Mouse (Mus musculus): ENCODE data around the gene Nckipsd. TPM values are rescaled to one million over a fixed set of nuclear protein-coding genes. Genes with fewer than 3 reads are reported as not detected.

Nckipsd gene
- polyA plus RNA-seq, 1 experiment from 2014 or later: 6.8 TPM

GRCm38 (mm10) chr9:108827454-108827853 lies 19.3 kb downstream of the Nckipsd start:
- ATAC-seq: no peak; the same call in 1 of the 2 replicates
- 6% methylated on average over 34 of the region's 34 CpGs for WGBS
- no peak overlapping the region for H3K27ac ChIP-seq (ENCODE audit: low read depth, low read length)
- H3K4me1 ChIP-seq (replicated peaks; ENCODE audit: control insufficient read depth, insufficient read depth, low read length): 0 out of 2 replicates have a peak, but pooled peaks cover 9% of the 10 kb centered on the region
- peak overlapping the region; percentile 34 for H3K4me3 ChIP-seq (ENCODE audit: low read depth, low read length)
- no peaks in the 10 kb centered on the region for H3K9me3 ChIP-seq (ENCODE audit: control insufficient read depth)
- no peaks in the 10 kb centered on the region for H3K36me3 ChIP-seq (ENCODE audit: control insufficient read depth, insufficient read depth)
- no peak overlapping the region for H3K9ac ChIP-seq (ENCODE audit: low read depth, low read length)
- peak; percentile 38; the same call in 1 of the 2 replicates for TF ChIP-seq CTCF (IDR thresholded peaks at IDR 0.05; ENCODE audit: low read depth)
- peak overlapping the region; percentile 73 for H3K4me2 ChIP-seq (replicated peaks; ENCODE audit: low read depth)
- H3K27me3 ChIP-seq (replicated peaks; ENCODE audit: control insufficient read depth, insufficient read depth, low read length): peaks cover 87% of the 10 kb centered on the region

GRCm38 (mm10) chr9:108827906-108828305 lies 19.7 kb downstream of the Nckipsd start:
- no peak overlapping the region for H3K27ac ChIP-seq (ENCODE audit: low read depth, low read length)
- peak overlapping the region; percentile 34 for H3K4me3 ChIP-seq (ENCODE audit: low read depth, low read length)
- no peak overlapping the region for H3K9ac ChIP-seq (ENCODE audit: low read depth, low read length)
- H3K4me2 ChIP-seq (replicated peaks; ENCODE audit: low read depth): peak overlapping the region; percentile 73
- H3K9me3 ChIP-seq (ENCODE audit: control insufficient read depth): no peaks in the 10 kb centered on the region
- no peaks in the 10 kb centered on the region for H3K36me3 ChIP-seq (ENCODE audit: control insufficient read depth, insufficient read depth)
- peaks cover 12% of the 10 kb centered on the region; the same call in 1 of the 2 replicates for H3K4me1 ChIP-seq (replicated peaks; ENCODE audit: control insufficient read depth, insufficient read depth, low read length)
- 62% methylated on average over 18 of the region's 18 CpGs for WGBS
- H3K27me3 ChIP-seq (replicated peaks; ENCODE audit: control insufficient read depth, insufficient read depth, low read length): peaks cover 91% of the 10 kb centered on the region
- no peak for ATAC-seq
- no peak for TF ChIP-seq CTCF (IDR thresholded peaks at IDR 0.05; ENCODE audit: low read depth)

- peaks cover 59% of the 10 kb centered on the region for H3K27me3 ChIP-seq (replicated peaks; ENCODE audit: control insufficient read depth, insufficient read depth, low read length)
- H3K4me3 ChIP-seq (ENCODE audit: low read depth, low read length): peak overlapping the region; percentile 43
- no peak overlapping the region for H3K9ac ChIP-seq (ENCODE audit: low read depth, low read length)
- no peak for TF ChIP-seq CTCF (IDR thresholded peaks at IDR 0.05; ENCODE audit: low read depth)
- peak overlapping the region; percentile 96 for H3K4me2 ChIP-seq (replicated peaks; ENCODE audit: low read depth)
- no peaks in the 10 kb centered on the region for H3K9me3 ChIP-seq (ENCODE audit: control insufficient read depth)
- H3K27ac ChIP-seq (ENCODE audit: low read depth, low read length): no peak overlapping the region
- ATAC-seq: no peak
- H3K36me3 ChIP-seq (ENCODE audit: control insufficient read depth, insufficient read depth): no peaks in the 10 kb centered on the region
- 3% methylated on average over 23 of the region's 23 CpGs for WGBS
- H3K4me1 ChIP-seq (replicated peaks; ENCODE audit: control insufficient read depth, insufficient read depth, low read length): peaks cover 12% of the 10 kb centered on the region; the same call in 1 of the 2 replicates
These were observed 23.5 kb downstream of the Nckipsd start for GRCm38 (mm10) chr9:108831637-108832036.

GRCm38 (mm10) chr9:108832390-108833108 lies 24.4 kb downstream of the Nckipsd start:
- H3K27me3 ChIP-seq (replicated peaks; ENCODE audit: control insufficient read depth, insufficient read depth, low read length): peaks cover 52% of the 10 kb centered on the region
- ATAC-seq: peak; percentile 97
- no peaks in the 10 kb centered on the region for H3K9me3 ChIP-seq (ENCODE audit: control insufficient read depth)
- peak overlapping the region; percentile 43 for H3K4me3 ChIP-seq (ENCODE audit: low read depth, low read length)
- H3K36me3 ChIP-seq (ENCODE audit: control insufficient read depth, insufficient read depth): no peaks in the 10 kb centered on the region
- H3K9ac ChIP-seq (ENCODE audit: low read depth, low read length): no peak overlapping the region
- no peak for TF ChIP-seq CTCF (IDR thresholded peaks at IDR 0.05; ENCODE audit: low read depth)
- peaks cover 9% of the 10 kb centered on the region; the same call in 1 of the 2 replicates for H3K4me1 ChIP-seq (replicated peaks; ENCODE audit: control insufficient read depth, insufficient read depth, low read length)
- H3K4me2 ChIP-seq (replicated peaks; ENCODE audit: low read depth): peak overlapping the region; percentile 96
- 5% methylated on average over 46 of the region's 46 CpGs for WGBS
- no peak overlapping the region for H3K27ac ChIP-seq (ENCODE audit: low read depth, low read length)

- peak; percentile 91 for ATAC-seq
These were observed 34.8 kb downstream of the Nckipsd start for GRCm38 (mm10) chr9:108842989-108843388.

GRCm38 (mm10) chr9:108845390-108845789 lies 37.2 kb downstream of the Nckipsd start:
- Histone ChIP-seq H3K4me3 (ENCODE audit: low read depth, low read length) (no peak overlapping the region), H3K4me1 (replicated peaks; ENCODE audit: control insufficient read depth, insufficient read depth, low read length) (no peaks in the 10 kb centered on the region), H3K9me3 (ENCODE audit: control insufficient read depth) (no peaks in the 10 kb centered on the region), H3K9ac (ENCODE audit: low read depth, low read length) (no peak overlapping the region), H3K27ac (ENCODE audit: low read depth, low read length) (no peak overlapping the region), H3K36me3 (ENCODE audit: control insufficient read depth, insufficient read depth) (no peaks in the 10 kb centered on the region), H3K27me3 (replicated peaks; ENCODE audit: control insufficient read depth, insufficient read depth, low read length) (no peaks in the 10 kb centered on the region), H3K4me2 (replicated peaks; ENCODE audit: low read depth) (no peak overlapping the region)
- 76% methylated on average over 5 of the region's 5 CpGs for WGBS
- no peak for ATAC-seq
- no peak for TF ChIP-seq CTCF (IDR thresholded peaks at IDR 0.05; ENCODE audit: low read depth)

More at GRCm38 (mm10) chr9:108842989-108843388, 34.8 kb downstream of the Nckipsd start:
- H3K36me3 ChIP-seq (ENCODE audit: control insufficient read depth, insufficient read depth): no peaks in the 10 kb centered on the region
- no peaks in the 10 kb centered on the region for H3K27me3 ChIP-seq (replicated peaks; ENCODE audit: control insufficient read depth, insufficient read depth, low read length)
- no peak overlapping the region for H3K9ac ChIP-seq (ENCODE audit: low read depth, low read length)
- TF ChIP-seq CTCF (IDR thresholded peaks at IDR 0.05; ENCODE audit: low read depth): peak; percentile 84
- H3K9me3 ChIP-seq (ENCODE audit: control insufficient read depth): no peaks in the 10 kb centered on the region
- H3K27ac ChIP-seq (ENCODE audit: low read depth, low read length): no peak overlapping the region
- 7% methylated on average over 14 of the region's 14 CpGs for WGBS
- no peak overlapping the region for H3K4me3 ChIP-seq (ENCODE audit: low read depth, low read length)
- H3K4me1 ChIP-seq (replicated peaks; ENCODE audit: control insufficient read depth, insufficient read depth, low read length): no peaks in the 10 kb centered on the region
- peak overlapping the region; percentile 21; the same call in 1 of the 2 replicates for H3K4me2 ChIP-seq (replicated peaks; ENCODE audit: low read depth)
